ENCODE assay signal across 11 mouse cellular contexts in the genomic region with DNA sequence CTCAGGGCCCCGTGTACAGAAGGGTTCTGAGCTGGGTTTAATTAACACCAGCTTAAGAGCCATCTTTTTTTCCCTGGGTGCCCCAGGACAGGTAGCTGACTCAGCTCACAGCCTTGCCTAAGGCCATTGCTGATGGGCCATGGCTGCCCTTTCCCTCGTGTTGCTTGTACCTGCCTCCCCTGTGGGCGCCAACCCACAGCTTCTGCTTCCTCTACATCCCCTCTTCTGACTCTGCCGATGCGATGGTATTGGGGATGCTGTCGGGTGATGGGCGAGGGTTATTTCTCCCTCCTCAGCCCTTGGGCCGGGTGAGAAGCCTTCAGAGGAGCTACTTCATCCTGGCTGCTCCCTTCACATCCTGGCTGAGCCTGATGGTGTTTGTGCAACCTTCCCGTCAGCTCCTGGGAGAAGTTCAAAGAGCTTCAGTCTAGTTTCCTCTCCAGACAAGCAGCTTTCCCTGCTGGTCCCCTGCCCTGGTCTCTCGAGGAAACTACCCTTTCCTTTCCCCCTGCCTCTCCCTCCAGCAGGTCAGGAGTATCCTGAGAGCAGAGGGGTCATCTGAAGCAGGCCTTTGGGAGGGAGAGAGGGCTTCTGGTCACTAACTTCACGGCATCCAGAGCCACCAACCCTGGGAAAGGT. TPM values are rescaled to one million over a fixed set of nuclear protein-coding genes. Genes with fewer than 3 reads are reported as not detected.
DNase-seq lines count a peak whose midpoint lies in the region; ATAC-seq and TF ChIP-seq lines count a peak whose summit lies in the region.
"Had no signal": no experiment of that assay in that cellular context is flagged by ENCODE, and none has a peak within 500 bp of the region (broad histone marks: within the 10 kb centered on the region; RNA-seq: fewer than 3 reads in every experiment).

No protein-coding gene starts in this region.

- H3K36me3 ChIP-seq in liver, adult 2 months (ENCODE audit: control insufficient read depth, insufficient read depth, low read length): no peaks in the 10 kb centered on the region
- H3K36me3 ChIP-seq in heart, embryonic 10.5 days: no peaks in the 10 kb centered on the region
- H3K36me3 ChIP-seq in limb, embryonic 12.5 days: no peaks in the 10 kb centered on the region

- H3K27ac ChIP-seq in liver, adult 2 months (replicated peaks; ENCODE audit: insufficient read depth, low read depth, low read length): peak overlapping the region; percentile 36; the same call in 1 of the 2 replicates
- H3K27ac ChIP-seq in heart, embryonic 10.5 days: peak overlapping the region; percentile 47; the same call in 1 of the 2 replicates
- H3K27ac ChIP-seq in limb, embryonic 12.5 days: peak overlapping the region; percentile 32; the same call in 1 of the 2 replicates

- ATAC-seq in limb, embryonic 12.5 days (ENCODE audit: insufficient number of reproducible peaks, insufficient read depth, low FRiP score, low TSS enrichment, low read depth): no peak
- ATAC-seq: Patski had no signal

- H3K4me1 ChIP-seq in liver, adult 2 months (ENCODE audit: control insufficient read depth, insufficient read depth, low read length): peaks cover 12% of the 10 kb centered on the region
- H3K4me1 ChIP-seq in heart, embryonic 10.5 days: peaks cover 21% of the 10 kb centered on the region
- H3K4me1 ChIP-seq in limb, embryonic 12.5 days (replicated peaks): peaks cover 32% of the 10 kb centered on the region

- no peak for TF ChIP-seq POLR2A in liver, adult 2 months (IDR thresholded peaks at IDR 0.05; ENCODE audit: extremely low read depth, insufficient read depth, low read length)

- H3K9me3 ChIP-seq in heart, embryonic 10.5 days: no peaks in the 10 kb centered on the region
- H3K9me3 ChIP-seq in limb, embryonic 12.5 days: no peaks in the 10 kb centered on the region

- no peaks in the 10 kb centered on the region for H3K27me3 ChIP-seq in liver, adult 2 months (ENCODE audit: control insufficient read depth, insufficient read depth, low read length)
- no peaks in the 10 kb centered on the region for H3K27me3 ChIP-seq in heart, embryonic 10.5 days (ENCODE audit: insufficient read depth, poor library complexity, severe bottlenecking)
- peaks cover 14% of the 10 kb centered on the region; the same call in 1 of the 2 replicates for H3K27me3 ChIP-seq in limb, embryonic 12.5 days
- H3K27me3 ChIP-seq: Patski had no signal

- 71% methylated on average over 11 of the region's 11 CpGs for WGBS in liver, adult 2 months
- WGBS in heart, embryonic 10.5 days: 51% methylated on average over 11 of the region's 11 CpGs
- WGBS in limb, embryonic 12.5 days: 45% methylated on average over 11 of the region's 11 CpGs

- H3K9ac ChIP-seq in liver, adult 2 months (ENCODE audit: low read depth, low read length): no peak overlapping the region
- no peak overlapping the region for H3K9ac ChIP-seq in limb, embryonic 12.5 days (replicated peaks)

- no peaks in the 10 kb centered on the region for H3K79me2 ChIP-seq in liver, adult 2 months (ENCODE audit: control insufficient read depth, insufficient read depth, low read length)

- DNase-seq in adrenal gland, postnatal 10 days: peak; percentile 43
- no peak for DNase-seq in adrenal gland, adult 8-10 months
- no peak for DNase-seq in liver, adult 2 months (ENCODE audit: extremely low read depth, low read depth, low spot score)
- no peak for DNase-seq in liver
- DNase-seq in heart, embryonic 10.5 days (ENCODE audit: low spot score): no peak
- no peak for DNase-seq in layer of hippocampus, adult 9-11 months
- no peak for DNase-seq in thymus, adult 18-20 months
- DNase-seq: gastrocnemius, postnatal 14 days; lung, postnatal 4 days had no signal

- no peak for TF ChIP-seq CTCF in liver, adult 2 months (IDR thresholded peaks at IDR 0.05; ENCODE audit: low read depth, low read length)

- no peak overlapping the region for H3K4me2 ChIP-seq in limb, embryonic 12.5 days

- H3K4me3 ChIP-seq in liver, adult 2 months (ENCODE audit: insufficient read depth, low read depth, low read length): no peak overlapping the region
- no peak overlapping the region for H3K4me3 ChIP-seq in heart, embryonic 10.5 days
- no peak overlapping the region for H3K4me3 ChIP-seq in limb, embryonic 12.5 days (replicated peaks)

RNA-seq across cellular contexts. Expression of gene Srp14, which starts 32.4 kb away (rescaled TPM):
- total RNA-seq in adrenal gland, postnatal 10 days (2021): 100 to 1,000 TPM; 139 to 146 TPM
- total RNA-seq in adrenal gland, adult 8-10 months (2022): 100 to 1,000 TPM; 238 to 265 (median 255) TPM
- 59.7 and 72.8 TPM in 2 replicates for total RNA-seq in liver, adult 2 months (2014; rRNA removed)
- polyA plus RNA-seq in liver, adult 2 months (2012; rRNA removed): 33.4 and 37.3 TPM in 2 replicates
- 209 and 232 TPM in 2 replicates for polyA plus RNA-seq in heart, embryonic 10.5 days (2016; fragmentation: Nextera tagmentation; extraction: Ambion mirVana)
- polyA plus RNA-seq in limb, embryonic 12.5 days (2016; fragmentation: Nextera tagmentation; extraction: Ambion mirVana): 223 and 232 TPM in 2 replicates

RNA-seq across cellular contexts. Expression of gene Bmf, which starts 37.6 kb away (rescaled TPM):
- total RNA-seq in adrenal gland, postnatal 10 days (2021): 10 to 100 TPM; 18.6 to 23.1 TPM
- 10 to 100 TPM; 13.2 to 29.5 (median 19.2) TPM for total RNA-seq in adrenal gland, adult 8-10 months (2022)
- total RNA-seq in liver, adult 2 months (2014; rRNA removed): 10.9 and 17.0 TPM in 2 replicates
- polyA plus RNA-seq in liver, adult 2 months (2012; rRNA removed): 3.9 and 5.7 TPM in 2 replicates
- polyA plus RNA-seq in heart, embryonic 10.5 days (2016; fragmentation: Nextera tagmentation; extraction: Ambion mirVana): 2.5 and 3.7 TPM in 2 replicates
- 4.8 and 7.1 TPM in 2 replicates for polyA plus RNA-seq in limb, embryonic 12.5 days (2016; fragmentation: Nextera tagmentation; extraction: Ambion mirVana)
